Mouse (Mus musculus): ENCODE data around the gene Ehbp1.

DNA sequence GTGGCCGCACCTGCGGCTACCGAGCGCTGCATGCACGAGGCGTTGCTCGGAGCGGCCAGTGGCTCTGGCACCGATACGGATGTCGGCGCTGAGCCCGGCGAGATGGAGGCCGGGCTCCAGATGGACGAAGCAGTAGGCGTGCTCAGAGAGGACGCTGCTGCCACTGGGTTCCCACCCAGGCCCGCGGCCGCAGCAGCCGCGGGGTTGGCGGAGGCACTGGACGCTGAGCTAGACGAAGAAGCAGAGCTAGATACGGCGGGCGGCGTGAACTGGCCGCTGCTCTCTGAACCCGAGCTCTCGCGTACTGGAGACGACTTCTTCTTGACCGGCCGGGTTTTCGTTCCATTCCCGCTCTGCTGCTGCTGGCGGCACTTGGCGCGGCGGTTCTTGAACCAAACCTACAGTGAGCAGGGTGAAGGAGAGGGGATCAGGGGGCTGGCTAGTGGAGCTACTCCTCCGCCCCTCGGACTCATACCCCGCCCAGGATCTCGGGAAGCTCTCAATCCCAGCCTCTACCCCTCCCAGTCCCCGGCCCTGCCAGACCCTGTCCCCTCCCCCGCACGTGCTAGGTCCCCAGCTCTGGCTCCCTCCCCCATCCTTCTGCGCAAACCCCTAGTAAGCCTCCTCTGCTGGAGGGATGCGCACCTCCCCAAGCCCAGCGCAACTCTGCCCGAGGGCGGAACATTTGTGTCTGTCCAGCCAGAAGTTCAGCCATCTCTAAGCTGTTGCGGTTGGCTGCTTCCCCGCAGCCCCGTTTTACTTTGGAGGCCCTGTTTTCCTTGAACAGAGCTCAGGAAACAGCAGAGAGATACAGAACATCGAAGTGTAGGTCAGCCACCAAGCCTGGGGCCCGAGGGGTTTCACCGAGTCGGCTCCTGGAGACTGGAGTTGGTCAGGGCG is 345.2 kb downstream of the Ehbp1 start:
- TF ChIP-seq CTCF (IDR thresholded peaks at IDR 0.05; ENCODE audit: insufficient read depth, low read depth, low read length) (no peak), POLR2A (IDR thresholded peaks at IDR 0.05; ENCODE audit: insufficient read depth, low read depth, low read length) (no peak)

All from olfactory bulb, adult 2 months (tissue).